Mouse (Mus musculus) thymus, postnatal 10 days (tissue): ENCODE measurements around the gene Med12l.

Source experiments
- DNase-seq, 2 experiments: peaks; one replicate each; pipeline ENCODE4 v3.0.0; 2021; ENCODE audit warnings: low spot score in 2 of 2

Gene Med12l

GRCm38 (mm10) chr3:59005271-59005995, at the start of gene Med12l:
Med12l (plus strand) TSS chr3:59005825.
- peak; percentile 17 to 39 for DNase-seq

- DNase-seq: no peak
Measured at GRCm38 (mm10) chr3:58961166-58961565, 44.5 kb upstream of the Med12l start.

GRCm38 (mm10) chr3:58977413-58977812, 28.2 kb upstream of the Med12l start:
- DNase-seq: no peak

- DNase-seq: no peak
Measured at GRCm38 (mm10) chr3:58977906-58978622, 27.6 kb upstream of the Med12l start.

GRCm38 (mm10) chr3:58980579-58980978, 25.0 kb upstream of the Med12l start:
- no peak for DNase-seq

- peak; percentile 25 to 78 for DNase-seq
Measured at GRCm38 (mm10) chr3:58982896-58983837, 22.5 kb upstream of the Med12l start.

GRCm38 (mm10) chr3:58983838-58984598, 21.6 kb upstream of the Med12l start:
- DNase-seq: no peak

GRCm38 (mm10) chr3:58985816-58986215, 19.8 kb upstream of the Med12l start:
- no peak for DNase-seq

- no peak for DNase-seq
Measured at GRCm38 (mm10) chr3:58989374-58989773, 16.3 kb upstream of the Med12l start.

- DNase-seq: no peak
Measured at GRCm38 (mm10) chr3:58990556-58990955, 15.1 kb upstream of the Med12l start.

- DNase-seq: no peak
Measured at GRCm38 (mm10) chr3:58992122-58992521, 13.5 kb upstream of the Med12l start.

GRCm38 (mm10) chr3:58993619-58994018, 12.0 kb upstream of the Med12l start:
- DNase-seq: no peak

- DNase-seq: no peak
Measured at GRCm38 (mm10) chr3:59003756-59004155, 1.9 kb upstream of the Med12l start.

- DNase-seq: peak; percentile 20 to 28
Measured at GRCm38 (mm10) chr3:59005996-59006730, 538 bp downstream of the Med12l start.

GRCm38 (mm10) chr3:59006731-59007441, 1.3 kb downstream of the Med12l start:
- peak; percentile 45 to 57 for DNase-seq

- no peak for DNase-seq
Measured at GRCm38 (mm10) chr3:59010276-59010675, 4.7 kb downstream of the Med12l start.

GRCm38 (mm10) chr3:59015698-59016412, 10.2 kb downstream of the Med12l start:
- DNase-seq: no peak

- no peak for DNase-seq
Measured at GRCm38 (mm10) chr3:59016501-59016900, 10.9 kb downstream of the Med12l start.

- no peak for DNase-seq
Measured at GRCm38 (mm10) chr3:59021236-59021635, 15.6 kb downstream of the Med12l start.
